Mouse (Mus musculus) gastrocnemius, postnatal 36 days (tissue): ENCODE measurements around the gene Celf2. TPM values are rescaled to one million over a fixed set of nuclear protein-coding genes. Genes with fewer than 3 reads are reported as not detected.

Source experiments
- DNase-seq, 2 experiments: peaks; one replicate each; pipeline ENCODE4 v3.0.0; 2022
- intact Hi-C: fragments of 180-260 bp; cut with DNase I; formaldehyde crosslinking; loops from one replicate; pipeline ENCODE4 v1.15.1; 2025
- total RNA-seq, 2 experiments: library from RNA; stranded (reverse); gene quantifications; 2 replicates each; pipeline ENCODE4 v1.2.3; 2021

Celf2 gene
- total RNA-seq, 2 experiments from 2014 or later, result 59.7 to 65.3 TPM

DNA sequence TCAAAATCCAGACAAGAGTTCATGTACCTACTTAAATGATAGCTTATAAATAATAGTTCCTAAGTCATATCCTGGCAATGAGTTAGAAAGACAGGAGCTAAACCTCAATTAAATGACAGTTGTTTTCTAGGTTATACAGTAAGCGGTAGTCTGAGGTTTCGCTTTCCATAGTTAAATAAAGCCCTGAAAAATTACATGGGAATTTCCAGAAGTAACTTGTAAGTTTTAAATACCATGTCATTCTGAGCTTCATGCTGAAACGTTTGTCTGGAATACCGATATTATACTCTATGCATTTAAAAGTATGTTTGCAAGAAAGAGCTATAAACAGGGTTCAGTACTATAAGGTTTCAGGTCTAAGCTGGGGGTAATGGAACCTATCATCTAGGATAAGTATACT lies 862.3 kb downstream of the Celf2 start:
- intact Hi-C loops, result no loop called here

GRCm38 (mm10) chr2:6646325-6646724 lies 863.0 kb downstream of the Celf2 start:
- DNase-seq, result no peak
- intact Hi-C loops, result no loop called here

More for the DNA sequence above, 862.3 kb downstream of the Celf2 start:
- DNase-seq, result no peak

- intact Hi-C loops, result no loop called here
These were observed 867.0 kb downstream of the Celf2 start for GRCm38 (mm10) chr2:6642222-6642850.

GRCm38 (mm10) chr2:6639370-6639769 lies 870.0 kb downstream of the Celf2 start:
- no peak for DNase-seq
- intact Hi-C loops, result no loop called here

More at GRCm38 (mm10) chr2:6642222-6642850, 867.0 kb downstream of the Celf2 start:
- DNase-seq, result no peak

DNA sequence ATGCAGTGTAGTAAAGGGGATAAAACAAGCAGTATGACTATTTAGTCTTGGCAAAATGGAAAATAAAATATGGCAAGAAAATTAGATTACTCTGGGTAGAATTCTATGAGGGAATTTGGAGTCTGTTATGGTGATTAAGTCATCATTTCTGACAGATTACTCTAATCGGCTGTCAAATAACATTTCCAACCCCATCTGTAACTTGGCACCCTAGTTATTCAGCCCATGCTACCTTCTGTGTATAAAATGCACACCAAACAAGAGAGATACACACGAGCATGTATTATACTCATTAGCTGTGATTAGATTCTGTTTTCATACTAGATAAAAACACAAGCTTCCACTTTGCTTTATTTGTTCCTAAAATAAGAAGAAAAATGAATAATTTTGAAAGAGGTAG lies 872.2 kb downstream of the Celf2 start:
- no peak for DNase-seq
- intact Hi-C loops, result no loop called here

- intact Hi-C loops, result no loop called here
- DNase-seq, result no peak
These were observed 874.5 kb downstream of the Celf2 start for GRCm38 (mm10) chr2:6634899-6635298.

GRCm38 (mm10) chr2:6633115-6633514 lies 876.2 kb downstream of the Celf2 start:
- no peak for DNase-seq
- intact Hi-C loops, result no loop called here

DNA sequence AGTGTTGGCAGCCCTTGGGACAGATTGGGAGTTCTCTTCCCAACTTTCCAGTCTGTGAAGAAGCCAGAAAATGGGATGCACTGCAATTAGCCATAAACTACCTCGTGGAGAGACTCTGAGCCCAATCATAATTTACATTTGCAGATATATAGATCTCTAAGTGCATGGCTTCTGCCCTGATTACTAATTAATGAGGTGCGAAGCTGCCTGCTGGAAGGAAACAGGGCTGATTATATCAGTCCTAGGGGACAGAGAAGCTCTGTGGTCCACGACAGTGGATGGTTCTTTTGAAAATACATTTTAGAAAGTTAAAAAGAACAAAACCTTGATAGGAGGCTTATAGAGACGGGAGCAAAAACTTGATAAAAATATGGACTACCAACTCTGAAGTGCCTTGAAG lies 885.6 kb downstream of the Celf2 start:
- no peak for DNase-seq
- intact Hi-C loops, result no loop called here

DNA sequence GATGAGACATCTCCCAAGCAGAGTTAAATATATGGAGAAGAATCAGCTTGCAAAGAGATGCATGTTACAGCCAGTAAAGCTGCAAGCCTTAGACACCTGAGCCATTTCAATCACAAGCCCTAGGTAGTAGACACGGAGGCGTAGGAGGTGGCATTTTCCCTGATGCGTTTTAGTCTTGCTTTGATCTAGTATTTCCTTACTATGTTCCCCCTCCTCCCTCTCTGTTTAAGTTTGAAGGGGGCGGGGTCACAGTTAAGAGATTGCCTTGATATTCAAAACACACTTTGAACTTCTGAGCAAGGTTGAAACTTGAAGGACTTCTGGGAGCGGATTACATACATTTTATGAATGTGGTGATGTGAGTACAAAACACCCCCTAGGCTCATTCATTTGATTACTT lies 887.3 kb downstream of the Celf2 start:
- intact Hi-C loops, result no loop called here
- DNase-seq, result no peak

DNA sequence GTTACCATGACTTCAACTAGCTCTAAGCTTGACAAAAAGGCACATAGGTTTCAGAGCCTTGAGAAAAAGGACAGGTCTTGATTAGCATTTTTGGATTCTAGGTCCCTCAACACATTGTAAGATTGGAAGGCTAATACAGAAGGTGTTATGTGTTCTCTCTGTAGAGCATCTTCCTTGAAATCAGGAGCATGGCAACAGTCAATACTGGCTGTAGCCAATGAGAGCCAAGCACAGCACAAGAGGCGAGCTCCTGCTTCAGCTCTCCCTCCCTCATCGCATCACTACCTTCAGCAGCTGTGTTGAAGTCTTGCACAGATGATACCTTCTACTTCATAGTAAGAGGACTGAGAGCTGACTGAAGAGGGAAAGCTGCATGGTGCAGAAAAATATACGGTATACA lies 890.5 kb downstream of the Celf2 start:
- DNase-seq, result no peak

GRCm38 (mm10) chr2:6618450-6618849 lies 890.9 kb downstream of the Celf2 start:
- DNase-seq, result no peak
- intact Hi-C loops, result no loop called here

More for the DNA sequence above, 890.5 kb downstream of the Celf2 start:
- intact Hi-C loops, result no loop called here

DNA sequence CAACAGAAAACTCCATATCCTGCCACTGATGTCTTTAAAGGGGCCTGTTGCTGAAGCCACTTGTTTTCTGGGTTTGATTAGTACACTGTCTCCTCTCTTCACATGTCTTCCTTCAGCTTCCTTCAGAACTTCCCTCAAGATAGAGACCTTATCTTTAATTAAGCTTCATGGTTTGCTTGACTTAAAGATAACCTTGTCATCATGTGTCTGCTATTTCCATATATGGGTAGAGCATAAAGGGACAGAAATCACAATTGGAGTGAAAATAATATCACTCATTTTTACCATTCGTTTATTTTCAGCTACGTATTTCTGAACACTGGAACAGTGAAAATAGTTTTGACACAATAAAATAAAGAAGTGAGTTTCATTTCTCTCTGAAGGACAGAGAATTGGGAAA lies 905.0 kb downstream of the Celf2 start:
- DNase-seq, result no peak
- intact Hi-C loops, result no loop called here

GRCm38 (mm10) chr2:6603880-6604279 lies 905.5 kb downstream of the Celf2 start:
- DNase-seq, result no peak
- intact Hi-C loops, result no loop called here

GRCm38 (mm10) chr2:6602163-6602562 lies 907.2 kb downstream of the Celf2 start:
- intact Hi-C loops, result no loop called here
- no peak for DNase-seq

GRCm38 (mm10) chr2:6598879-6599167 lies 910.5 kb downstream of the Celf2 start:
- intact Hi-C loops, result no loop called here
- no peak for DNase-seq

GRCm38 (mm10) chr2:6598124-6598878 lies 911.1 kb downstream of the Celf2 start:
- intact Hi-C loops, result no loop called here
- DNase-seq, result no peak

GRCm38 (mm10) chr2:6594736-6595135 lies 914.6 kb downstream of the Celf2 start:
- intact Hi-C loops, result no loop called here
- peak in 1 of 2 experiments; percentile 10 for DNase-seq

DNA sequence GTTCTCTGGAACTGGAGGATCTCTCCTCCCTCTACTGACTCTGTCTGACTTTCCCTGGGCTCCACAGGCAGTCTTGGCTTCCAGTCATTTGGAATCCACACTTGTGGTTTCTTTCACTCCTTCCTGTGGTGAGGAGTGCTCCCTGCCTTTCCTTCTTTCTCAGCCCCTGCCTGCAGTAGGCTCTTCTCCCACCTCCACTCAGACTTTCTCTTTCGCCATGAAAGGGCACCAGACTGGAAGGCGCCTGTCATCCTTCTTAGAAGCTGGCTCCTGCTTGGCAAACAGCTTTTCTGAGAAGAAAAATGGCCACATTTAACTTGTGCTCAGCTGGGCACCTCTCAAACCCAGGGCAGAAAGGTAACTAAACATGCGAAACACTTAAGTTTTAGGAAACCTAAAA lies 915.2 kb downstream of the Celf2 start:
- no peak for DNase-seq
- intact Hi-C loops, result no loop called here

DNA sequence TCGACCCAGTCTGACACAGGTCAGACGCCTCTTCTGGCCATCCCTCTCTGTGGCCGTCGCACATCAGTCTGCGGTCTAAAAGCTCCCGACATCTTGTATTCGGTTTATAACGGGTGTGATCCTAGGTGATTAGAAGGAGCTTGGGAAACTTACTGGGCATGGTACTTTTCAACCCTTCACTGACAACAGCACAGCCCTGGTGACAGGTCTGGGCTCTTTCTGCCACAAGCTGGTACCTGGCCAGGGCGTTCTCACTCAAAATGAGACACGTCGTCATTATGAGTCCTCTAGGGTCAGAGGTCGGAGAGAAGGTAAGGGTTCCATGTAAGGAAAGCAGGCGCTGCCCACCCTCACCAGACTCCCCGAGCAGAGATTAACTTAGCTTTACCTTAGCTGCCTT lies 915.6 kb downstream of the Celf2 start:
- no peak for DNase-seq
- intact Hi-C loops, result no loop called here

DNA sequence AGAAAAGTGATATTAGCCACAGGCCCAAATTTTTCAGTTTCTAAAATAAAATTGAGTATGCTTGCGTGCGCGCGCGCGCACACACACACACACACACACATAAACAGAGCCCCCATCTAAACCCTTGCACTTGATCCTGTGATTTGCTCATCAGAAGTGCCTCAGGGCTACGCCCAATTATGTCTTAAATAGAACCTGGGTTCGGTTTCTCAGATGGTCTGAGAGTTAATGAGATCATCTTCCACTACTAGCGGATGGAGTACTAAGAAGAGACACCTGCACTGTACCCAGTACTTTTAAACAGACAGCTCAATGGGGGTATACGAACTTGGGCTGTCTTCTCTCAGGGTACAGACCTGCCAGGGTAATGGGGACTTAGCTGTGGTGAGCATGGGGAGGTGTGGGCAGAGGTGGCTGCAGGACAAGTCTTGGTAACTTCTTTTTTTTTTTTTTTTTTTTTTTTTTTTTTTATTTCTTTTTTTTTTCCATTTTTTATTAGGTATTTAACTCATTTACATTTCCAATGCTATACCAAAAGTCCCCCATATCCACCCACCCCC lies 923.2 kb downstream of the Celf2 start:
- DNase-seq, result no peak
- intact Hi-C loops, result no loop called here

GRCm38 (mm10) chr2:6585069-6585754 lies 924.2 kb downstream of the Celf2 start:
- no peak for DNase-seq
- intact Hi-C loops, result no loop called here

- intact Hi-C loops, result no loop called here
- no peak for DNase-seq
These were observed 926.7 kb downstream of the Celf2 start for GRCm38 (mm10) chr2:6582711-6583110.
